Mouse (Mus musculus) midbrain, embryonic 14.5 days (tissue): ENCODE measurements around the gene Palld. TPM values are rescaled to one million over a fixed set of nuclear protein-coding genes. Genes with fewer than 3 reads are reported as not detected.

Source experiments
- ATAC-seq: fragments of 200-750 bp; cut with Nextera tagmentation; 2 replicates; pipeline ENCODE4 v1.8.0; 2017; ENCODE audit warnings: moderate number of reproducible peaks, moderate library complexity; ENCODE audit not compliant: low FRiP score, low TSS enrichment
- DNase-seq: peaks from one replicate; pipeline ENCODE4 v3.0.0-alpha.2; 2015
- H3K27ac ChIP-seq: fragments of 300-500 bp; sonication (generic); replicated peaks from 2 replicates; pipeline ENCODE4 v1.5.1; 2014; ENCODE audit warnings: mild to moderate bottlenecking, low read depth, low read length, moderate library complexity
- H3K27me3 ChIP-seq: fragments of 300-500 bp; sonication (generic); 2 replicates; pipeline ENCODE4 v1.6.1; 2014; ENCODE audit warnings: low read length, control low read depth, mixed read lengths; ENCODE audit not compliant: control insufficient read depth, insufficient read depth
- H3K36me3 ChIP-seq: fragments of 300-500 bp; sonication (generic); 2 replicates; pipeline ENCODE4 v1.6.1; 2014; ENCODE audit warnings: low read length, control low read depth; ENCODE audit not compliant: control insufficient read depth, insufficient read depth
- H3K4me1 ChIP-seq: fragments of 300-500 bp; sonication (generic); 2 replicates; pipeline ENCODE4 v1.6.1; 2014; ENCODE audit warnings: mild to moderate bottlenecking, antibody characterized with exemption, low read length, control low read depth; ENCODE audit not compliant: control insufficient read depth, insufficient read depth
- H3K4me2 ChIP-seq: fragments of 300-500 bp; sonication (generic); 2 replicates; pipeline ENCODE4 v1.6.1; 2014; ENCODE audit warnings: mild to moderate bottlenecking, low read length, moderate library complexity
- H3K4me3 ChIP-seq: fragments of 300-500 bp; sonication (generic); replicated peaks from 2 replicates; pipeline ENCODE4 v1.5.1; 2014; ENCODE audit warnings: low read depth, low read length
- H3K9ac ChIP-seq: fragments of 300-500 bp; sonication (generic); replicated peaks from 2 replicates; pipeline ENCODE4 v1.6.1; 2014; ENCODE audit warnings: mild to moderate bottlenecking, low read length, moderate library complexity
- H3K9me3 ChIP-seq: fragments of 300-500 bp; sonication (generic); 2 replicates; pipeline ENCODE4 v1.6.1; 2016; ENCODE audit warnings: low read length, control low read depth, mixed read lengths; ENCODE audit not compliant: control insufficient read depth
- WGBS: fragments of 180-500 bp; shearing (Covaris S2); extraction: QIAGEN DNeasy Blood & Tissue Kit; methylation state at CpG from one replicate; pipeline ENCODE4 v1.1.7; 2014; 5-methylcytosine and 5-hydroxymethylcytosine counted together
- polyA plus RNA-seq: library from polyadenylated mRNA; unstranded; fragments of >200 nt; fragmentation: Nextera tagmentation; extraction: Ambion mirVana; gene quantifications from 2 replicates; pipeline ENCODE4 v1.2.1, GENCODE M21; 2014

Palld gene
- polyA plus RNA-seq, 1 experiment from 2014 or later = 19.4 TPM

DNA sequence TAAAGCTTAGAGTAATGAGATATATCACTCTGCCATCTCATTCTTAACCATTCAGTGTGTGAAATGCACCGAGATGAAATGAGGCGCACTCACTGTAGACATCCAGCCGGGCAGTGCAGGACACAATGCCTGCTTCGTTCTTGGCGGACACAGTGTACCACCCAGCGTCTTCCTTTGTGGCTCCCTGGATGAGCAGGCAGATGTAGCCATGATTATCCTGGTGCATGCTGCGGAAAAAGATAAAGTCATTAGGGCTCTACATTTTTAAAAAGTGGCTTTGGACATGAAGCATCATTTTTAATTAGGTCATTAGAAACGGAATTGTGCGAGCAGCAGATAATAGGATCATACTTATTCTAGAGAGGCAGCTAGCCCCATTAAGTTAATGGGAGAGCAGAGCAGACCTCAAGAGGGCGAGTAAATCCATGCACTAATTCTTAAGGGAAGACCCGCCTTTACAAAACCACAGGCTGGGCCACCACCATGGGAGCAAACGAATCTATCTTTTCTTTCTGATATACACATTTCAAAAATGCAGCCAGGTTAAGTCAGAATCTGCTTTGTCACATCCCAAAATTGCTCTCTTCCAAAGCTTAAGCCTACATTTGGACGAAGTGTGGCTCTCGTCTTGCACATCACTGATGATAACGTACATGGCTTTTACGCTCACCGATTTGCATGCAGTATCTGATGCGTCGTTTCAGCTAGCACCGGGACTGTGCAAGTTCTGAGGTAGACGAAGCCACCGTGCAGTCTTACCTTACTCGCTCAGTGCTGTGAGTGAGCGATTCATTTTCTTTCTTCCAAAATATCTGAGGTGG, 387.2 kb downstream of the Palld start:
- 35% methylated on average over 24 of the region's 24 CpGs for WGBS
- Histone ChIP-seq H3K9me3 (no peaks in the 10 kb centered on the region), H3K27ac (peak overlapping the region; percentile 88), H3K27me3 (no peaks in the 10 kb centered on the region), H3K4me2 (peak overlapping the region; percentile 45), H3K36me3 (0 out of 2 replicates have a peak, but pooled peaks cover 6% of the 10 kb centered on the region), H3K4me1 (peaks cover 14% of the 10 kb centered on the region), H3K4me3 (peak overlapping the region; percentile 20), H3K9ac (peak overlapping the region; percentile 14)
- ATAC-seq (peak; percentile 62), DNase-seq (peak; percentile 70)

DNA sequence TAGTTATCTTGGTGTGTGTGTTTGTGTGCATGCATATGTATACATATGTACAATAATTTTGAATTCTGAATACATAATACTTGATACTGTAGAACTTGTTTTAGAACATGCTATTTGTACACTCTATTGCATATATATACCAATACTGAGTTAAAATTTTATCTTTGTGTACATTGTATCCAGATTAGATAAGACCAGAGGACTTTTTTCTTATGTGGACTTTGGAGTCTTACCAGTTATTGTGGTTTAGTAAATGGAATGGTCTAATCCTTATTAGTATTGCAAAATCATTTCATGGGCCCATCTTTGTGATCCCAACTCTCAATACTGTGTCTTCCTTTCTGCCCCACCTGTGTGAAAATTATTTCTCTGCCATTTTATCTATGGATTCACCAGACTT, 400.2 kb downstream of the Palld start:
- Histone ChIP-seq H3K27ac (no peak overlapping the region), H3K9me3 (no peaks in the 10 kb centered on the region), H3K4me3 (no peak overlapping the region), H3K4me2 (no peak overlapping the region), H3K36me3 (peaks cover 7% of the 10 kb centered on the region; the same call in 1 of the 2 replicates), H3K9ac (no peak overlapping the region), H3K4me1 (no peaks in the 10 kb centered on the region), H3K27me3 (no peaks in the 10 kb centered on the region)
- DNase-seq (no peak), ATAC-seq (no peak)

DNA sequence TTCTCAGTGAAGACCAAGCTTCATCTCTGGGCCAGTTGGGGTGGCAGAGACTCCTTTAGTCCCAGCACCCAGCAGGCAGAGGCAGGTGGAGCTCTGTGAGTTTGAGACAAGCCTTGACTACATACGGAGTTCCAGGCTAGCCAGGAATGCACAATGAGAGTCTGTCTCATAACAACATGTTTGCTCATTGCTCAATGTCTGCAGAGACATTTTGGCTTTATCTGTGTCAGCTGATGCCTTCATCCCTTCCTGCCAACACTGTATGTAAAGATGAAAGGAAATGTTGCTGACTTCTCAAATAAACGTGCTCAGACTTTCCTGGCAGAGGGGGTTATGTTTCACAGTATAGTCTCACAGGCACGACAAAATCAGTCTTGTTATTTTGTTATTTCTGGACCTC, 401.6 kb downstream of the Palld start:
- ATAC-seq = no peak
- peaks cover 7% of the 10 kb centered on the region; the same call in 1 of the 2 replicates for H3K36me3 ChIP-seq
- WGBS = 79% methylated on average over 3 of the region's 3 CpGs

DNA sequence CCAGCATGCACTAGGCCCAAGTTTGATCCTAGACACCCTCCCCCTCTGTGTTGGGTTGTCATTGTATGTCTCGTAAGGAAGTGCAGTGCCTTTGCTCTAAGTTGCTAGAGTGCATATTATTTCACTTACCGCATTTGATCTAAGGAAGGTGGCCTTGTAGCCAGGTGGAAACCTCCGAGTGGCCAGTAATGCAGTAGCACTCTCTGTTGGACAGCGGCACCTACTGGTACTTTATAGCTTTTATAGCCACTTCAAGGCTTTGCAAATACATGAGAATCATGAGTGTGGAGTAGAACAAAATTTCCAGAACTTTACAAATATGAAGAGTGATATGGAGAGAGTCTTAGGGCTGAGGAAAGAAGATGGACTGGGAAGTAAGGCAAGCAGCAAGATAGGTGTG, 403.5 kb downstream of the Palld start:
- WGBS = 64% methylated on average over 4 of the region's 4 CpGs
- H3K27ac ChIP-seq = no peak overlapping the region
- no peaks in the 10 kb centered on the region for H3K4me1 ChIP-seq
- H3K9ac ChIP-seq = no peak overlapping the region
- no peak overlapping the region for H3K4me2 ChIP-seq
- peaks cover 13% of the 10 kb centered on the region for H3K36me3 ChIP-seq
- H3K9me3 ChIP-seq = no peaks in the 10 kb centered on the region
- DNase-seq (peak; percentile 77), ATAC-seq (0 out of 2 replicates have a peak, but pooled peaks have one; percentile 37)
- H3K4me3 ChIP-seq = no peak overlapping the region
- H3K27me3 ChIP-seq = no peaks in the 10 kb centered on the region

More for the DNA sequence above, 401.6 kb downstream of the Palld start:
- H3K4me2 ChIP-seq = no peak overlapping the region
- no peak overlapping the region for H3K27ac ChIP-seq
- H3K4me1 ChIP-seq = no peaks in the 10 kb centered on the region
- H3K4me3 ChIP-seq = no peak overlapping the region
- H3K9me3 ChIP-seq = no peaks in the 10 kb centered on the region
- no peak overlapping the region for H3K9ac ChIP-seq
- DNase-seq = no peak
- no peaks in the 10 kb centered on the region for H3K27me3 ChIP-seq

DNA sequence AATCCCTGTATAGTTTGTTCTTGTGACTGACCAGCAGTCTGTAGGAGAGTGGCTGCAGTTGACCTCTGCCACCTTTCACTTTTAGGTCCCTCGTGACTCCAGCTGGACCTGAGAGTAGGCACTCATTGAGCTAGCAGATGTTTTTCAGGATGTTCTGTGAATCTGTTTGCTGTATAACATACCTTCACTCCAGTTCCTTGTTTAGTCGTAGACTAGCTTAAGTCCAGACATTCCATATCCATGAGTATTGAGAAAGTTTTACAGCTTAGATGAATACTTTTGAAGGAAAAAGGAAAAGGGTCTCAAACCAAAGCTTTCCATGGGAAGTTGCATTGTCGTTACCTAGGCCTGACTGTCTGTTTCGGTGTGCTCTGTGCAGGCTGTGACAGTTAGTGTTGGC, 405.4 kb downstream of the Palld start:
- no peaks in the 10 kb centered on the region for H3K9me3 ChIP-seq
- H3K4me1 ChIP-seq = no peaks in the 10 kb centered on the region
- no peak overlapping the region for H3K9ac ChIP-seq
- DNase-seq (no peak), ATAC-seq (no peak)
- no peaks in the 10 kb centered on the region for H3K27me3 ChIP-seq
- H3K4me2 ChIP-seq = no peak overlapping the region
- peaks cover 6% of the 10 kb centered on the region for H3K36me3 ChIP-seq
- WGBS = 86% methylated on average over 4 of the region's 4 CpGs
- no peak overlapping the region for H3K27ac ChIP-seq
- no peak overlapping the region for H3K4me3 ChIP-seq

DNA sequence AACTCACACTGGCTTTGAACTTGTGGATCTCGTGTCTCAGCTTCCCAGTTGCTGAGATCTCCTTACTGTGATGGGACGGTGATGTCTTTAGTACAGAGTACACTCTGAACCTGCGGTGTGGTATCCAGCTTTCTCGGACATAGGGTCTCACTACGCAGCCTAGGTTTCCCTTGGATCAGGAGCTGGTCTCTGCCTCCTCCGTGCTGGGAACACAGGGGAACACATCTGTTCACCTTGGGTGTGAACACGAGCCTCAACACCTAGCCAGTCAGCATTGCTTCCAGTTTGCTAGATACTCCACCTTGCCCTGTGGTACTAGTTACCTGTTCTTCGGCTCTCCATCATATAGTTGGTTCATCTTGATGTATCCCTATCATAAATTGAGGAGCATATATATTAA, 413.9 kb downstream of the Palld start:
- H3K27ac ChIP-seq = no peak overlapping the region
- H3K9me3 ChIP-seq = no peaks in the 10 kb centered on the region
- H3K4me3 ChIP-seq = peak overlapping the region; percentile 71; the same call in 1 of the 2 replicates
- H3K27me3 ChIP-seq = no peaks in the 10 kb centered on the region
- H3K4me1 ChIP-seq = peaks cover 7% of the 10 kb centered on the region
- no peak for DNase-seq
- no peaks in the 10 kb centered on the region for H3K36me3 ChIP-seq
- H3K9ac ChIP-seq = peak overlapping the region; percentile 74; the same call in 1 of the 2 replicates
- peak overlapping the region; percentile 83 for H3K4me2 ChIP-seq
- 92% methylated on average over 8 of the region's 8 CpGs for WGBS
- ATAC-seq = no peak

DNA sequence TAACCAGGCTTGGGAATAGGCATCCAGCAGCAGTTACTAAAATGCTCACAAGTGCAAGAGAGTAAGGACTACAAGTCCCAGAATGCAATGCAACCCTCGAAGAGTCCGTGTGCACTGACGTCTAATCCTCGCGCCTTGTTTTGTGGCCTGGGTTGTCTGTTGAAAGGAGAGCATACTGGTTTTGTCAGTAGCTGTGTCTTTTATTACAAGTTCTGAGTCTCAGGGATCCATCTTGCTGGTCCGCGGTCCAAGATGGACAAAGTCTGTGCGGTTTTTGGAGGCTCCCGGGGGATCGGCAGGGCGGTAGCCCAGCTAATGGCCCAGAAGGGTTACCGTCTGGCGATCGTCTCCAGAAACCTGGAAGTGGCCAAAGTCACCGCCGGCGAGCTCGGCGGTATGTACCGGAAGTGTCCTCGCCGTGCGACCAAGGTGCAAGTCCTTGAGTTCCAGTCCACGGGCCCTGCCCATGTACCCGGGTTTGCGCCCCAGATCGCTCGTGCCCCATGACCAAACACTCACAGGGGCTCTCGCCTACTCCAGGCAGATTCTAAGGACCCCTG, 414.8 kb downstream of the Palld start, which contains the start of gene Cbr4:
Gene Cbr4, plus strand, starts transcription at position 138 of the 560 bp plus-strand sequence.
- WGBS = under 1% methylated on average over 29 of the region's 29 CpGs
- H3K9me3 ChIP-seq = no peaks in the 10 kb centered on the region
- H3K36me3 ChIP-seq = no peaks in the 10 kb centered on the region
- peak within 1 kb of the TSS; percentile 97 for H3K27ac ChIP-seq
- peak within 1 kb of the TSS; percentile 83 for H3K4me2 ChIP-seq
- peak within 1 kb of the TSS; percentile 71 for H3K4me3 ChIP-seq
- DNase-seq = peak; percentile 99
- no peaks in the 10 kb centered on the region for H3K27me3 ChIP-seq
- ATAC-seq = peak; percentile 95
- H3K4me1 ChIP-seq = peaks cover 7% of the 10 kb centered on the region
- peak within 1 kb of the TSS; percentile 74 for H3K9ac ChIP-seq

DNA sequence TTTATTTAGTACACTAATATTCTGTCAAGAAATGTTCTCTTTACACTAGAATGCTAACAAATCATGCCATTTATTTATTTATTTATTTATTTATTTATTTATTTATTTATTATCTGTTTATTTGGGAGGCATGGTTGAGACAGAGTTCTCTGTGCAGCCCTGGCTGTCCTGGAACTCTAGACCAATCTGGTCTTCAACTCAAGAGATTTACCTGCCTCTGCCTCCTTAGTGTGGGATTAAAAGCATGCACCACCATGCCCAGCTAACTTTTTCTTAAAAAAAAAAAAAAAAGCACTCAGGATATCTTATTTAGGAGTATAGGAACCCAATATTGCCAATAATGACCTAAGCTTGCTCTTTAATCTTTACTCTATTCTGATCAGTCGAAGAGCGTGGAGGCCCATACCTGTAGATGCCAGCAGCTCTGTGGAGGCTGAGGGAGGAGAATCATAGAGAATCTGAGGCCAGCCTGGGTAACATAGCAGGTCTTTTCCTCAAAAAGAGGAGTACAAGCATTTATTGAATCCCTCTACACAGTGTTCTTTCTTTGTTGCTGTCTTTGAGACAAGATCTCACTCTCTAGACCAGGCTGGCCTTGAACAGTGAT, 415.5 kb downstream of the Palld start:
- H3K4me2 ChIP-seq = peak overlapping the region; percentile 83
- H3K4me3 ChIP-seq = no peak overlapping the region
- H3K27ac ChIP-seq = peak overlapping the region; percentile 97; the same call in 1 of the 2 replicates
- H3K36me3 ChIP-seq = no peaks in the 10 kb centered on the region
- ATAC-seq (peak; percentile 18; the same call in 1 of the 2 replicates), DNase-seq (no peak)
- H3K9ac ChIP-seq = no peak overlapping the region
- no peaks in the 10 kb centered on the region for H3K27me3 ChIP-seq
- H3K4me1 ChIP-seq = peaks cover 7% of the 10 kb centered on the region
- 97% methylated on average over 2 of the region's 2 CpGs for WGBS
- H3K9me3 ChIP-seq = no peaks in the 10 kb centered on the region
